Mouse (Mus musculus): ENCODE data around the gene Egln3.

The Egln3 gene

GRCm38 (mm10) chr12:54160279-54160678, 43.4 kb downstream of the Egln3 start:
- no peak for DNase-seq

DNA sequence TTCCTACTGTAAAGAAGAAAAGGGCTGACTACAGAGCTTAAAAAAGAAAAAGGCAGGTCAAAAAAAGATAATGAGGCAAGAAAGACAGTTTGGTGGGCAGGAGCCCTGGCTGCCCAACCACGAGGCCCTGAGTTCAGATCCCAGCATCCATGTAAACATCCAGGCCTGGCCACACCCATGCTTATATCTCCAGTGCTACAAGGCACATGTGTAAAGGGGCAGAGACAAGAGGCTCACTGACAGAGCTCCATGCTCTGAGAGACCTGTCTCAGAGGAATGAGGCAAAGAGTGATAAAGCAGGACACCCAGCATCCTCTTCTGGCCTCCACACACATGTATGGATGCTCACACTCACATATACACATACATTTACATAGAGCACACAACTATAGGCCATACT, 48.9 kb downstream of the Egln3 start:
- DNase-seq, result no peak

- DNase-seq, result no peak
Observed at GRCm38 (mm10) chr12:54146943-54147556, 56.6 kb downstream of the Egln3 start.

Measured in right cerebral cortex, adult 18-20 months (tissue).